Mouse (Mus musculus): Measurements from ENCODE around the gene Adamtsl2.

GRCm38 (mm10) chr2:27036003-27036402 is 43.2 kb upstream of the Adamtsl2 start:
- TF ChIP-seq EP300 (IDR thresholded peaks at IDR 0.05; ENCODE audit: insufficient read depth, low read depth, low read length) = no peak
- TF ChIP-seq POLR2A (IDR thresholded peaks at IDR 0.05; ENCODE audit: insufficient read depth, low read depth, low read length) = no peak
- TF ChIP-seq CTCF (IDR thresholded peaks at IDR 0.05) = no peak
